Mouse (Mus musculus): ENCODE results near the gene Itgav.

DNA sequence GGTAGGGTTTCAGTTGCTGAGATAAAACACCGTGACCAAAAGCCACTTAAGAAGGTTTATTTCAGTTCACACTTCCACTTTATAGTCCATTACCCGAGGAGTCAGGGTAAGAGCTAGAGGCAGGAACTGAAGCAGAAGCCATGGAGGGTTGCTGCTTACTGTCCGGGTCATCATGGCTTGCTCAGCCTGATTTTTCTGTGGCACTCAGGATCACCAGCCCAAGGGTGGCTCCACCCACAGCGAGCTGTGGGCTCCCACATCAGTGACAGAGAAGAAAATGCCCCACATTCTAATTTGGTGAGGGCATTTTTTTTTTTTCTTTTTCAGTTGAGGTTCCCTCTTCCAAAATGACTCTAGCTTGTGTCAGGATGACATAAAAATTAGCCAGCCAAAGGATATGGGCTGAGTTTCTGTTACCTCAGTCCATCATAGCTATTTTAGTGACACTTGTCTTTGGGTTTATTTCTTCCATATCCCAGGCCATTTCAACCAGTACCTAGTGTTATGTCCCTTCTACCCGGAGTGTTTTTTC, 30.2 kb downstream of the Itgav start:
- no peak for TF ChIP-seq EP300 (optimal IDR thresholded peaks at IDR 0.05)
- no peak for TF ChIP-seq CTCF (IDR thresholded peaks at IDR 0.05; ENCODE audit: low read depth)
